Mouse (Mus musculus) thymus, postnatal 10 days (tissue): Measurements from ENCODE around the gene Gm2237.
"Not testable (repeated sequence)": the region's sequence is repeated elsewhere in the genome, so short reads cannot be mapped to it uniquely, and the experiment has no call there.

Experiments
- DNase-seq, 2 experiments: peaks; one replicate each; pipeline ENCODE4 v3.0.0; 2021; ENCODE audit warnings: low spot score in 2 of 2

The Gm2237 gene

DNA sequence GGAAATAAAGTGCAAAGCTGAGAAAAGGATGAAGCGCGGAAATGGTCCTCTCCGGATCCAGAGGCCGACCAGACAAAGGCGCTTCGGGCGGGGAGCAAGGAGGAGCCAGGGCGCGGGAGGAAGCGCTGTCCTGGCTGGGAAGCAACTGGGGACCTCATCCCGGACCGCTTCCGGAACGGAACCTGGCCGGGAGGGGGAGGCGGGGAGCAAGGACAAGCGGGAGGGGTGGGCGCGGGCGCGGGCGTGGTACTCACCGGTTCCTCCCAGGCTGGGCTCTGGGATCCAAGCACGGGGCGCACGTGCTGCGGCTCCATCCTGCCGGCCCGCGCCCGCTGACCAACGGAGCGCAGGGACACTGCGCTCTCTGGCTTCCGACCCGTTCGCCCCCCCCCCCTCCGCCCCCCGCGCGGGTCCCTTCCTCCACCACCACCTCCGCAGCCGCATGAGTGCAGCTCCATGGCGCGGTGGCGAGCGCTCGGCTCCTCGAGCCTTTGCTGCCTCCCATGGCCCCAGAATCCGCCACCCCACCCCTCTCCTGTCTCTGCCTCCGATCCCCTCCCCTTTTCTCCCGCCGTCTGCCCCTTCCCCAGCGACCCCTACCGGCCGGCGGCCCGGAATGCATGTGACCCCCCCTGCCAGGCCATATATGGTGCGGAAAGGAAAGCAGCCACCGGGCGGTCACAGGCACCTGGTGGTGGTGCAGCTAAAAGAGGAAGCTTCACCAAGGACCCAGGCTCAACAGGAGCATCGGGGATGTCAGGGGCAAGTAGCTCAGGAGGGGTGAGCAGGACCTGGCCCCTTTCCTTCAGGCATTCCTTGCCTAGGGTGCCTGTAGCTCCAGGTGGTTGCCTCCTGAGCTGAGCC, at the start of gene Gm2237:
Gene Gm2237, minus strand, starts transcription at position 332 of the 864 bp plus-strand sequence.
- peak in 1 of 2 experiments; percentile 7 for DNase-seq

DNA sequence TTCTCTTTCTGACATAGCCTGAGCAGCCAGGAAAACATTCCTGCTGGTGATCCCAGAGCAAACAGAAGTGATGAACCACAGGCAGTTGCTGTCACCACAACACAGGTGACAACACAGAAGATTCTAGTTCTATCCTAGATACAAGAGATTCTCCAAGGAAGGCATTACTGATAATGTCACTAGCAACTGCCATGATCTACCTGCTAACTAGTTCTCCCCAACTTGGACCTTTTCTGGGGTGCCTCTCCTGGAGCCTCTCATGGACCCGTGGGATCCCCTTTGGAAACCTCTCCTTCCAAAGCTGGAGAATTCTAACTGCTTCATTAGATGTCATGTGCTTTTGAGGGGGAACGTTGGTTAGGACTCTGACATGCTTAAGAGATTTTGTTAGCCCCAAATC, 17.5 kb upstream of the Gm2237 start, which contains the start of gene Gm5458:
Gene Gm5458, minus strand, starts transcription at position 101 of the 400 bp plus-strand sequence.
- DNase-seq = not testable (repeated sequence)

- not testable (repeated sequence) for DNase-seq
Observed at GRCm38 (mm10) chr14:19549863-19550262, 35.1 kb downstream of the Gm2237 start, which contains the start of gene Gm2244. Gm2244 (minus strand) TSS chr14:19549963.
